Comparison of ENCODE assay signal across 28 mouse cellular contexts in genomic region chr3:91030161-91030560, GRCm38 (mm10).
"Had no signal": no experiment of that assay in that cellular context is flagged by ENCODE, and none has a peak within 500 bp of the region (broad histone marks: within the 10 kb centered on the region; RNA-seq: fewer than 3 reads in every experiment).

No protein-coding gene starts in this region.

- H3K36me3 ChIP-seq: embryonic facial prominence, embryonic 10.5 days; embryonic facial prominence, embryonic 12.5 days; embryonic facial prominence, embryonic 13.5 days; embryonic facial prominence, embryonic 15.5 days; forebrain, embryonic 10.5 days; forebrain, embryonic 12.5 days; forebrain, embryonic 15.5 days; heart, embryonic 10.5 days had no signal

- DNase-seq: cerebellum, adult 9-11 months; cerebellum, postnatal 10 days; cerebellum, postnatal 14 days; cerebellum, postnatal 25 days; cerebellum, postnatal 36 days; embryo, embryonic 11 days; forebrain, postnatal 0 days; gastrocnemius, adult 2 months; gastrocnemius, postnatal 10 days; gastrocnemius, postnatal 14 days; gastrocnemius, postnatal 25 days; gastrocnemius, postnatal 36 days; heart, adult 11 months; heart, adult 18-20 months; heart, adult 2 months had no signal

- H3K27me3 ChIP-seq: embryonic facial prominence, embryonic 12.5 days; embryonic facial prominence, embryonic 13.5 days; embryonic facial prominence, embryonic 15.5 days; forebrain, embryonic 12.5 days; forebrain, embryonic 13.5 days; forebrain, embryonic 15.5 days had no signal

- H3K4me1 ChIP-seq: embryonic facial prominence, embryonic 10.5 days; embryonic facial prominence, embryonic 12.5 days; embryonic facial prominence, embryonic 13.5 days; embryonic facial prominence, embryonic 15.5 days; forebrain, embryonic 10.5 days; forebrain, embryonic 12.5 days; forebrain, embryonic 13.5 days; forebrain, embryonic 15.5 days; heart, embryonic 10.5 days had no signal

- H3K9ac ChIP-seq: embryonic facial prominence, embryonic 12.5 days; embryonic facial prominence, embryonic 13.5 days; embryonic facial prominence, embryonic 15.5 days; forebrain, embryonic 12.5 days; forebrain, embryonic 13.5 days; forebrain, embryonic 15.5 days; forebrain, postnatal 0 days had no signal

- H3K27ac ChIP-seq: embryonic facial prominence, embryonic 10.5 days; embryonic facial prominence, embryonic 12.5 days; embryonic facial prominence, embryonic 13.5 days; embryonic facial prominence, embryonic 15.5 days; forebrain, embryonic 10.5 days; forebrain, embryonic 12.5 days; forebrain, embryonic 13.5 days; forebrain, embryonic 15.5 days; gastrocnemius, adult 2 months; heart, adult 2 months; heart, embryonic 10.5 days had no signal

- ATAC-seq: forebrain, embryonic 13.5 days; forebrain, embryonic 14.5 days; forebrain, embryonic 15.5 days; forebrain, embryonic 16.5 days; forebrain, postnatal 0 days had no signal

- H3K9me3 ChIP-seq: embryonic facial prominence, embryonic 15.5 days; heart, embryonic 10.5 days had no signal

- H3K4me3 ChIP-seq: embryonic facial prominence, embryonic 10.5 days; embryonic facial prominence, embryonic 12.5 days; embryonic facial prominence, embryonic 13.5 days; embryonic facial prominence, embryonic 15.5 days; erythroblast, embryonic 14.5 days; forebrain, embryonic 10.5 days; forebrain, embryonic 12.5 days; forebrain, embryonic 13.5 days; forebrain, embryonic 15.5 days; gastrocnemius, adult 2 months; heart, adult 2 months; heart, embryonic 10.5 days had no signal

- H3K4me2 ChIP-seq: embryonic facial prominence, embryonic 12.5 days; embryonic facial prominence, embryonic 13.5 days; embryonic facial prominence, embryonic 15.5 days; forebrain, embryonic 12.5 days; forebrain, embryonic 13.5 days; forebrain, embryonic 15.5 days; heart, embryonic 11.5 days had no signal
